Mouse (Mus musculus) heart, embryonic 15.5 days (tissue): Measurements from ENCODE around the gene Bckdk. TPM values are rescaled to one million over a fixed set of nuclear protein-coding genes. Genes with fewer than 3 reads are reported as not detected.
A peak's percentile ranks its signal among the peaks of the same experiment; 100 is the strongest.

Experiments used
- ATAC-seq: fragments of 200-750 bp; cut with Nextera tagmentation; replicated peaks from 2 replicates; pipeline ENCODE4 v1.8.0; 2017; ENCODE audit warnings: low read depth, moderate TSS enrichment; ENCODE audit not compliant: insufficient number of reproducible peaks, insufficient read depth, low FRiP score
- H3K27ac ChIP-seq: fragments of 300-500 bp; sonication (generic); 2 replicates; pipeline ENCODE4 v1.5.1; 2015; ENCODE audit warnings: mild to moderate bottlenecking, inconsistent platforms
- H3K27me3 ChIP-seq: fragments of 300-500 bp; sonication (generic); 2 replicates; pipeline ENCODE4 v1.6.1; 2015; ENCODE audit warnings: inconsistent platforms
- H3K36me3 ChIP-seq: fragments of 300-500 bp; sonication (generic); 2 replicates; pipeline ENCODE4 v1.6.1; 2015; ENCODE audit warnings: mild to moderate bottlenecking, inconsistent platforms
- H3K4me1 ChIP-seq: fragments of 300-500 bp; sonication (generic); replicated peaks from 2 replicates; pipeline ENCODE4 v1.6.1; 2015; ENCODE audit warnings: inconsistent platforms
- H3K4me2 ChIP-seq: fragments of 300-500 bp; sonication (generic); 2 replicates; pipeline ENCODE4 v1.6.1; 2015; ENCODE audit warnings: inconsistent platforms, mild to moderate bottlenecking, moderate library complexity
- H3K4me3 ChIP-seq: fragments of 300-500 bp; sonication (generic); 2 replicates; pipeline ENCODE4 v1.5.1; 2015; ENCODE audit warnings: mild to moderate bottlenecking, inconsistent platforms
- H3K9ac ChIP-seq: fragments of 300-500 bp; sonication (generic); 2 replicates; pipeline ENCODE4 v1.6.1; 2015; ENCODE audit warnings: mild to moderate bottlenecking, inconsistent platforms
- H3K9me3 ChIP-seq: fragments of 300-500 bp; sonication (generic); replicated peaks from 2 replicates; pipeline ENCODE4 v1.6.1; 2016; ENCODE audit warnings: inconsistent platforms
- WGBS: fragments of 180-500 bp; shearing (Covaris S2); methylation state at CpG from one replicate; pipeline ENCODE4 v1.1.7; 2015; ENCODE audit warnings: mixed read lengths; 5-methylcytosine and 5-hydroxymethylcytosine counted together
- polyA plus RNA-seq: library from polyadenylated mRNA; unstranded; fragments of >200 nt; fragmentation: Nextera tagmentation; extraction: Ambion mirVana; gene quantifications from 2 replicates; pipeline ENCODE4 v1.2.1, GENCODE M21; 2015

Bckdk gene
- polyA plus RNA-seq, 1 experiment from 2014 or later = 122 TPM

- no peak for ATAC-seq
- peaks cover 17% of the 10 kb centered on the region for H3K4me1 ChIP-seq
- H3K4me2 ChIP-seq = no peak overlapping the region
- no peaks in the 10 kb centered on the region for H3K27me3 ChIP-seq
- peaks cover 11% of the 10 kb centered on the region; the same call in 1 of the 2 replicates for H3K36me3 ChIP-seq
- no peak overlapping the region for H3K4me3 ChIP-seq
- no peak overlapping the region for H3K27ac ChIP-seq
- H3K9me3 ChIP-seq = no peaks in the 10 kb centered on the region
- no peak overlapping the region for H3K9ac ChIP-seq
- 82% methylated on average over 7 of the region's 7 CpGs for WGBS
These were observed 6.3 kb upstream of the Bckdk start for GRCm38 (mm10) chr7:127897542-127897941.

- ATAC-seq = no peak
- Histone ChIP-seq H3K9me3 (no peaks in the 10 kb centered on the region), H3K4me1 (peaks cover 17% of the 10 kb centered on the region), H3K27ac (no peak overlapping the region), H3K9ac (no peak overlapping the region), H3K4me2 (no peak overlapping the region), H3K36me3 (peaks cover 5% of the 10 kb centered on the region; the same call in 1 of the 2 replicates), H3K27me3 (no peaks in the 10 kb centered on the region), H3K4me3 (no peak overlapping the region)
- 38% methylated on average over 10 of the region's 10 CpGs for WGBS
These were observed 5.5 kb upstream of the Bckdk start for GRCm38 (mm10) chr7:127898179-127898956.

- Histone ChIP-seq H3K27ac (no peak overlapping the region), H3K9me3 (no peaks in the 10 kb centered on the region), H3K4me3 (no peak overlapping the region), H3K9ac (no peak overlapping the region), H3K36me3 (no peaks in the 10 kb centered on the region), H3K27me3 (no peaks in the 10 kb centered on the region), H3K4me2 (no peak overlapping the region), H3K4me1 (peaks cover 15% of the 10 kb centered on the region)
- ATAC-seq = no peak
- WGBS = 30% methylated on average over 7 of the region's 7 CpGs
These were observed 3.9 kb upstream of the Bckdk start for GRCm38 (mm10) chr7:127899997-127900396.

- Histone ChIP-seq H3K9ac (no peak overlapping the region), H3K4me3 (no peak overlapping the region), H3K4me1 (peaks cover 15% of the 10 kb centered on the region), H3K4me2 (no peak overlapping the region), H3K36me3 (peaks cover 11% of the 10 kb centered on the region), H3K9me3 (no peaks in the 10 kb centered on the region), H3K27ac (no peak overlapping the region), H3K27me3 (no peaks in the 10 kb centered on the region)
- WGBS = 68% methylated on average over 2 of the region's 2 CpGs
- no peak for ATAC-seq
These were observed 2.1 kb upstream of the Bckdk start for GRCm38 (mm10) chr7:127901772-127902171.

- no peaks in the 10 kb centered on the region for H3K27me3 ChIP-seq
- 94% methylated on average over 12 of the region's 12 CpGs for WGBS
- H3K9me3 ChIP-seq = no peaks in the 10 kb centered on the region
- no peak for ATAC-seq
- peaks cover 40% of the 10 kb centered on the region for H3K36me3 ChIP-seq
- no peak overlapping the region for H3K4me3 ChIP-seq
- no peak overlapping the region for H3K9ac ChIP-seq
- H3K4me2 ChIP-seq = no peak overlapping the region
- H3K27ac ChIP-seq = no peak overlapping the region
- H3K4me1 ChIP-seq = peaks cover 19% of the 10 kb centered on the region
These were observed 4.1 kb downstream of the Bckdk start for GRCm38 (mm10) chr7:127907939-127908338.

GRCm38 (mm10) chr7:127908656-127909055 lies 4.8 kb downstream of the Bckdk start:
- Histone ChIP-seq H3K36me3 (peaks cover 40% of the 10 kb centered on the region), H3K27me3 (no peaks in the 10 kb centered on the region), H3K9me3 (no peaks in the 10 kb centered on the region), H3K4me1 (peaks cover 23% of the 10 kb centered on the region), H3K4me2 (no peak overlapping the region), H3K27ac (no peak overlapping the region), H3K4me3 (no peak overlapping the region), H3K9ac (no peak overlapping the region)
- no peak for ATAC-seq
- 88% methylated on average over 4 of the region's 4 CpGs for WGBS

- Histone ChIP-seq H3K4me3 (peak within 1 kb of the TSS; percentile 77), H3K9ac (peak within 1 kb of the TSS; percentile 78), H3K27me3 (no peaks in the 10 kb centered on the region), H3K4me1 (peaks cover 12% of the 10 kb centered on the region), H3K9me3 (no peaks in the 10 kb centered on the region), H3K27ac (peak within 1 kb of the TSS; percentile 71), H3K36me3 (peaks cover 36% of the 10 kb centered on the region), H3K4me2 (peak within 1 kb of the TSS; percentile 68)
- under 1% methylated on average over 40 of the region's 40 CpGs for WGBS
- ATAC-seq = peak; percentile 93
These were observed 8.4 kb downstream of the Bckdk start, which contains the start of gene Kat8 for GRCm38 (mm10) chr7:127912190-127912871. Kat8 (plus strand) TSS chr7:127912516.

- no peak for ATAC-seq
- Histone ChIP-seq H3K9me3 (no peaks in the 10 kb centered on the region), H3K36me3 (peaks cover 35% of the 10 kb centered on the region), H3K27me3 (no peaks in the 10 kb centered on the region), H3K27ac (no peak overlapping the region), H3K4me1 (peaks cover 12% of the 10 kb centered on the region), H3K4me2 (peak overlapping the region; percentile 68), H3K4me3 (peak overlapping the region; percentile 77), H3K9ac (peak overlapping the region; percentile 78)
- 13% methylated on average over 4 of the region's 4 CpGs for WGBS
These were observed 9.1 kb downstream of the Bckdk start for GRCm38 (mm10) chr7:127912938-127913337.

- no peak for ATAC-seq
- no peak overlapping the region for H3K4me2 ChIP-seq
- H3K36me3 ChIP-seq = peaks cover 18% of the 10 kb centered on the region
- peaks cover 12% of the 10 kb centered on the region for H3K4me1 ChIP-seq
- WGBS = 89% methylated on average over 12 of the region's 12 CpGs
- H3K9ac ChIP-seq = no peak overlapping the region
- no peak overlapping the region for H3K4me3 ChIP-seq
- no peaks in the 10 kb centered on the region for H3K9me3 ChIP-seq
- no peaks in the 10 kb centered on the region for H3K27me3 ChIP-seq
- H3K27ac ChIP-seq = no peak overlapping the region
These were observed 11.4 kb downstream of the Bckdk start for GRCm38 (mm10) chr7:127915293-127915692.

GRCm38 (mm10) chr7:127918203-127918602 lies 14.3 kb downstream of the Bckdk start:
- H3K36me3 ChIP-seq = peaks cover 31% of the 10 kb centered on the region

GRCm38 (mm10) chr7:127919290-127919689 lies 15.4 kb downstream of the Bckdk start:
- no peaks in the 10 kb centered on the region for H3K9me3 ChIP-seq
- no peaks in the 10 kb centered on the region for H3K4me1 ChIP-seq
- no peak overlapping the region for H3K27ac ChIP-seq
- H3K27me3 ChIP-seq = no peaks in the 10 kb centered on the region
- H3K4me2 ChIP-seq = no peak overlapping the region
- no peak overlapping the region for H3K4me3 ChIP-seq
- peaks cover 36% of the 10 kb centered on the region for H3K36me3 ChIP-seq
- no peak overlapping the region for H3K9ac ChIP-seq
- 75% methylated on average over 7 of the region's 7 CpGs for WGBS
- no peak for ATAC-seq

More at GRCm38 (mm10) chr7:127918203-127918602, 14.3 kb downstream of the Bckdk start:
- no peak for ATAC-seq
- no peaks in the 10 kb centered on the region for H3K9me3 ChIP-seq
- H3K27me3 ChIP-seq = no peaks in the 10 kb centered on the region
- H3K4me3 ChIP-seq = no peak overlapping the region
- 57% methylated on average over 3 of the region's 3 CpGs for WGBS
- H3K4me2 ChIP-seq = no peak overlapping the region
- H3K27ac ChIP-seq = no peak overlapping the region
- H3K9ac ChIP-seq = no peak overlapping the region
- peaks cover 1% of the 10 kb centered on the region for H3K4me1 ChIP-seq
